Mouse (Mus musculus): ENCODE data around the gene Gpx8.

DNA sequence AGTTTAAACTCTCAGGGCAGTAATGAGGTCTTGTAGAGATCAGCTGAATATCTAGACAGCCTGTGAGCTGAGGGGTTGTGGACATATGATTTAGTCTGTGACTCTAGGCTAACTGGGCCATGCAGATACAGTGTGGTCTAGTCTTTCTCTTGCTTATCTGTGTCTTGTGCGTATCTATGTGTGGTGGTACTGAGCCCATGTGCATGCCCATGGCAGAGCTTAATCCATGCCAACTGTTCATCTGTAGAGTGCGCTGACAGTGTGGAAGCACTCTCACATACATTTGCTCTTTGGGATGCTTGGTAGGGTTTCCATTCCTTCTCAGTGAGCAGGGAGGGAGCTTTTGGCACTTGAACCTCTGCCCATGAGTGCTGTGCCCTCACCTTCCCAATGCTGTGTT, 24.7 kb downstream of the Gpx8 start:
- TF ChIP-seq POLR2A (IDR thresholded peaks at IDR 0.05; ENCODE audit: low read depth, low read length) (no peak), CTCF (conservative IDR thresholded peaks at IDR 0.05; ENCODE audit: insufficient read depth, insufficient read length, low read depth, low read length) (no peak)

Data from kidney, adult 2 months (tissue).